Mouse (Mus musculus) lung, adult 18-20 months (tissue): ENCODE results near the gene Pramef17.
"Not testable (repeated sequence)": the region's sequence is repeated elsewhere in the genome, so short reads cannot be mapped to it uniquely, and the experiment has no call there.

ENCODE experiments used
- DNase-seq, 2 experiments: peaks; one replicate each; pipeline ENCODE4 v3.0.0; 2022; ENCODE audit warnings: mixed read lengths in 2 of 2

Gene Pramef17

DNA sequence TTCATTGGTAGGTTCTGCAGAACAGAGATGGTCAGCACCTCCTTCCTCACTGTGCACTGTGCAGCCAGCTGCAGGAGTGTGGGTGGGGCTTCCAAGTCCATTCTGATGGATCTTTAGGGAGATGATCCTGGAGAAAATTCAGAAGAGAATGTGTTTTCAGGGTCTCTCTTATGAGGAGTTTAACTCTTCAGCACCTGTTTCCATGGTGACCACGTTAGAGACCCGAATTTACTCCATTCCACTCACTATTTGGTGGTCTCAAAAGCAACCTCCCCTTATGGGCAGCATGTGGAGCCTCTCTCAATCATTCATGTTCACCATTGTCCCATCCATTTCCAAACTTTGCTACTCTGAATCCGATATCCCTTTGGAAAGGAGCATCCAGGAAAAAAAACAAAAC, at the start of gene Pramef17:
Gene Pramef17, minus strand, starts transcription at position 101 of the 400 bp plus-strand sequence.
- not testable (repeated sequence) for DNase-seq

DNA sequence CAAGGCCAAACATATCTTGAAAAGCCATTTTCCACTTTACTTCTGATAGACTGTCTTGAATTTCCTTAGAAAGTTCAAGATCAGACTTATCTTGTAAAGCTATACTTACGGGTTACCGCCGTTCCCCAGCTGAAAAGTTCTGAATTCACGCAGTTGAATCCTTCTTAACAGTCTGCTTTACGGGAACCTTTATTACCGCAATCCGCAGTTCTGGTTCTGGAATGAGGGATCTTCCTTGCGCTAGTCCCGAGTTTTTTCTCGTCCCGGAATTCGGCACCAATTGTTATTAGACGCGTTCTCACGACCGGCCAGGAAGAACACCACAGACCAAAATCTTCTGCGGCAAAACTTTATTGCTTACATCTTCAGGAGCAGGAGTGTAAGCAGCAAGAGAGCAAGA, 6.0 kb downstream of the Pramef17 start:
- DNase-seq: peak; percentile 36 to 37

DNA sequence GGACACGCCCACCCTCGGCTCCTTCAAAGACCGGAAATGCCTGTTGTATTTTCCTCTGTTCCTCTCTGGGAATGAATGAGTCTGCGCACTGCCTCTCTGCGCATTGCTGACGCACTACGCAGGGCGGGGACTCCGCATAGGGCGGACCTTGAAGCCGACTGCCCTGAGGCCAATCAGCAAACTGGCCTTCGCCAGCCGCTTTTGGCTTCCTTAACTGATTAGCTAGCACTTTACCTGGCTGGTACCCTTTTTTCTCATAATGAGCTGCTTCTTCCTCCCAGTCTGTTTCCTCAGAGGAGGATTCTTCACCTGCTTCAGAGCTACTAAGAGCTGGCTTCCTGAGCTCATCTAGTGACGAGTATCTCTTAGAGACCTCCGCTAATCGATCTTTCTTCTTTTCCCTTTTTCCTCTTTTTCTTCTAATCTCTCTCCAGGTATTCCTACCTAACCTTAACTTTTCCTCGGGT, 6.7 kb downstream of the Pramef17 start:
- DNase-seq: peak; percentile 11 to 19

DNA sequence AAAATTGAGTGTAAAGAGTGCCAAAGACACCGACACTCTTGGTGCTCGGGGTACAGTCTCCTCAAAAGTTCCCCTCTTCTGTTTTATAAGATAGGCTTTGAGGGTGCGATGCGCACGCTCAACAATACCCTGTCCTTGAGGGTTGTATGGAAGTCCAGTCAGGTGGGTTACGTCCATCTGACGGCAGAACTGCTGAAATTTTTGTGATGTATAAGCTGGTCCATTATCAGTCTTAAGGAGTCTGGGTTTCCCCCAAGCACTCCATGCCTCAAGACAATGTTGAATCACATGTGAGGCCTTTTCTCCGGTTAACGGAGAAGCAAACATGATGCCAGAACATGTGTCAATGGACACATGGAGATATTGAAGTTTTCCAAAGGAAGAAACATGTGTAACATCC, 8.4 kb downstream of the Pramef17 start:
- peak; percentile 3 to 19 for DNase-seq

DNA sequence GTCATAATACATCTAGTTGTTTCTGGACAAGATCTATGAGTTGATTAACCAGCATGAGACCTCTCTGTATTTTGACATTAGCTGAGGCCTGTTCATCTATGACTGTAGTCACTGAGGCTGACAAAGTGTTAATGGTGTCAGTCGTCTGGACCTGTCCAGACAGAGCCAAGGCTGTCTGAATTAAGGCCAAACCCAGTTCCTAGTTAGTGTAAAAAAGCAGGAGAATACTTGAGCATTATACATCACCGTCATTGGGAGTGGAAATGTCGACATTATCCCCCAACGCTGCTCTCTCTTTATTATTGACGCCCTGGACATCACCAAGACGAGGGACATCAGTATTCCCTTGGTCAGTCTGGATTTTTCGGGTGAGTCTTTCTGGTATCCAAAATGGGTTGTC, 9.0 kb downstream of the Pramef17 start:
- DNase-seq: peak; percentile 3 to 9

DNA sequence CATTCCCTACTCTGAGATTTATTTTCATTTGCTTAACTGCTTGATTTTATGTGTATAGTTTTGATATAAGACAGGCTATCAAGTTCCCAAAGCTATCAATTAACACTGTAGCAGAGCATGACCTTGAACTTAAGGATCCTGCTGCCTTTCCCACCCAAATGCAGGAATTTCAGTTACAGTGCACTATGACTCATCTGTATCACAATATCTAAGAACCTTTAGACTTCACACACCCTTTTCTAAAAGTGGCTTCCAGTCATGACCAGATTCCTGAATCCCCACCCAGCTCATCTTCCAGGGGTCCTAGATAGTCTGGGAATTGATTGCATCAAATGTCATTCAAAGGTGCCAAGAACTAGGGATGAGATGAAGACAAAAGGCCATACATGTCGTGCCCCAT, 10.7 kb downstream of the Pramef17 start:
- not testable (repeated sequence) for DNase-seq

DNA sequence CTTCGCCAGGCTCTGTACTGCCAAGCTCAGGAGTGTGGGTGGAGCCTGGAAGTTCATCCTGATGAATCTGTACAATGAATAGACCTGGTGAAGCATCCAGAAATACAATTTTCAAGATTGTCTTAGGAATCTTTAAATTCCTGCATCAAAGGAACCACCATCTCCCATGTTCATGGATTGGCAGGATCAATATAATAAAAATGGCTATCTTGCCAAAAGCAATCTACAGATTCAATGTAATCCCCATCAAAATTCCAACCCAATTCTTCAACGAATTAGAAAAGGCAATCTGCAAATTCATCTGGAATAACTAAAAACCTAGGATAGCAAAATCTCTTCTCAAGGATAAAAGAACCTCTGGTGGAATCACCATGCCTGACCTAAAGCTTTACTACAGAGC, 27.3 kb downstream of the Pramef17 start, which contains the start of gene Gm13101:
Gene Gm13101, minus strand, starts transcription at position 101 of the 400 bp plus-strand sequence.
- not testable (repeated sequence) for DNase-seq

DNA sequence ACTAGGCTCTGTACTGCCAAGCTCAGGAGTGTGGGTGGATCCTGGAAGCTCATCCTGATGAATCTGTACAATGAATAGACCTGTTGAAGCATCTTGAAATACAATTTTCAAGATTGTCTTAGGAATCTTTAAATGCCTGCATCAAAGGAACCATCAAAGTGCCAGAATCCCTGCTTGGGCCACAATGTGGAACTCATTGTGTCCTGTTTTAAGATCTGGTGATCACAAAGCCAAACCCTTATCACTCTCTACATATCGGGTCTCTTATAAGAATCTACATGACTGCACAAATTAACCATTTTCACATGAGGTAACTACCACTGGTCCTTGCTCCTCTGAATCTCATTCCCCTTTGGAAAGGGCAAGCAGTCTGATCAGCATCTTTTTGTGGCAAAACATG, 43.3 kb downstream of the Pramef17 start, which contains the start of gene Pramef25:
Gene Pramef25, minus strand, starts transcription at position 101 of the 400 bp plus-strand sequence.
- DNase-seq: not testable (repeated sequence)
